Mouse (Mus musculus) liver, adult 2 months (tissue): ENCODE data around the gene Gm9733. TPM values are rescaled to one million over a fixed set of nuclear protein-coding genes. Genes with fewer than 3 reads are reported as not detected.
A peak's percentile ranks its signal among the peaks of the same experiment; 100 is the strongest.

Experiments
- DNase-seq: peaks from one replicate; pipeline ENCODE4 v3.0.0-alpha.2; 2011; ENCODE audit warnings: low read depth, low spot score; ENCODE audit errors: extremely low read depth
- H3K27ac ChIP-seq: fragments of 200-500 bp; replicated peaks from 2 replicates; pipeline ENCODE4 v1.5.1; 2012; ENCODE audit warnings: low read depth, mild to moderate bottlenecking, control low read depth, inconsistent platforms, low read length; ENCODE audit not compliant: insufficient read depth
- H3K27me3 ChIP-seq: fragments of 200-500 bp; 2 replicates; pipeline ENCODE4 v1.6.1; 2012; ENCODE audit warnings: mild to moderate bottlenecking, moderate library complexity, low read length, inconsistent platforms; ENCODE audit not compliant: control insufficient read depth, insufficient read depth
- H3K36me3 ChIP-seq: fragments of 200-500 bp; 2 replicates; pipeline ENCODE4 v1.6.1; 2012; ENCODE audit warnings: low read length, inconsistent platforms; ENCODE audit not compliant: control insufficient read depth, insufficient read depth
- H3K4me1 ChIP-seq: fragments of 200-500 bp; 2 replicates; pipeline ENCODE4 v1.6.1; 2011; ENCODE audit warnings: low read length; ENCODE audit not compliant: control insufficient read depth, insufficient read depth
- H3K4me3 ChIP-seq: fragments of 200-500 bp; 2 replicates; pipeline ENCODE4 v1.5.1; 2011; ENCODE audit warnings: low read depth, mild to moderate bottlenecking, control low read depth, low read length, moderate library complexity; ENCODE audit not compliant: insufficient read depth
- H3K79me2 ChIP-seq: fragments of 200-500 bp; 2 replicates; pipeline ENCODE4 v1.6.1; 2012; ENCODE audit warnings: inconsistent platforms, mild to moderate bottlenecking, low read length, moderate library complexity; ENCODE audit not compliant: control insufficient read depth, insufficient read depth
- H3K9ac ChIP-seq: fragments of 200-500 bp; 2 replicates; pipeline ENCODE4 v1.6.1; 2012; ENCODE audit warnings: low read depth, mild to moderate bottlenecking, control low read depth, inconsistent platforms, low read length
- CTCF ChIP-seq: fragments of 200-500 bp; IDR thresholded peaks from 2 replicates; pipeline ENCODE4 v1.5.1; 2011; ENCODE audit warnings: low read depth, low read length, control low read depth
- POLR2A ChIP-seq: fragments of 200-500 bp; IDR thresholded peaks from 2 replicates; pipeline ENCODE4 v1.6.1; 2011; ENCODE audit warnings: low read length, control low read depth; ENCODE audit not compliant: insufficient read depth; ENCODE audit errors: extremely low read depth
- WGBS: fragments of 180-500 bp; shearing (Covaris S2); methylation state at CpG from one replicate; pipeline ENCODE4 v1.1.7; 2018; 5-methylcytosine and 5-hydroxymethylcytosine counted together
- polyA plus RNA-seq: library from polyadenylated mRNA; depleted of rRNA; stranded (reverse); fragments of >200 nt; gene quantifications from 2 replicates; pipeline ENCODE4 v1.2.3, GENCODE M21; 2012
- total RNA-seq: library from RNA; depleted of rRNA; stranded (reverse); fragments of >200 nt; gene quantifications from 2 replicates; pipeline ENCODE4 v1.2.3, GENCODE M21; 2014

Gm9733 gene
- total and polyA plus RNA-seq, 2 experiments = not detected

- WGBS = 68% methylated on average over 3 of the region's 3 CpGs
- TF ChIP-seq POLR2A = no peak
- TF ChIP-seq CTCF = no peak
Measured at GRCm38 (mm10) chr3:15331545-15331944, 557 bp downstream of the Gm9733 start.

DNA sequence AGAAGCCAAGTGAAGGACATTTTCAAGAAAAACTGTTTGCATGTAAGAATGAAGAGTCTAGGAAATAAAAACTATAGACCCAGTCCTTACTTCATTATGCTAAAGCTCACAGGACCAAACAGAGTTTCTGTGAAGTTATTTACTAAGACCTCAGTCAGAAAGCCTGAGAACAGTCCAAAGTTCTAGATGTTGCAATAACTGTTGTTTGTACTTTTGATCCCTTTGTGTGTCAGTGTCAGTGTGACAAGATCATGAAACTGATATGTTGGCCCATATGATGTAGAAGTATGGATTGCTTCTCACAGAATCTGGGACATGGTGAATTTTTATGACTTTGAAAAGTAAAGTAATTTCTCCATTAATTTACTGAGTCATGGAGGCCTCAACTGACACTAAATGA, 2.6 kb downstream of the Gm9733 start:
- Histone ChIP-seq H3K4me1 (peaks cover 6% of the 10 kb centered on the region; the same call in 1 of the 2 replicates), H3K36me3 (no peaks in the 10 kb centered on the region), H3K27me3 (no peaks in the 10 kb centered on the region), H3K27ac (no peak overlapping the region), H3K79me2 (no peaks in the 10 kb centered on the region), H3K4me3 (no peak overlapping the region), H3K9ac (no peak overlapping the region)
- peak; percentile 98 for DNase-seq
- TF ChIP-seq POLR2A (no peak), CTCF (no peak)

More at GRCm38 (mm10) chr3:15331545-15331944, 557 bp downstream of the Gm9733 start:
- H3K27ac ChIP-seq = no peak overlapping the region
- no peak for DNase-seq
- H3K79me2 ChIP-seq = no peaks in the 10 kb centered on the region
- peaks cover 6% of the 10 kb centered on the region; the same call in 1 of the 2 replicates for H3K4me1 ChIP-seq
- H3K9ac ChIP-seq = no peak overlapping the region
- H3K36me3 ChIP-seq = no peaks in the 10 kb centered on the region
- no peaks in the 10 kb centered on the region for H3K27me3 ChIP-seq
- H3K4me3 ChIP-seq = no peak overlapping the region

- DNase-seq = peak; percentile 30
- no peaks in the 10 kb centered on the region for H3K4me1 ChIP-seq
- H3K4me3 ChIP-seq = no peak overlapping the region
- WGBS = 87% methylated on average over 6 of the region's 6 CpGs
- no peak overlapping the region for H3K27ac ChIP-seq
- no peak overlapping the region for H3K9ac ChIP-seq
- H3K36me3 ChIP-seq = no peaks in the 10 kb centered on the region
- TF ChIP-seq CTCF = no peak
- TF ChIP-seq POLR2A = no peak
- no peaks in the 10 kb centered on the region for H3K79me2 ChIP-seq
- no peaks in the 10 kb centered on the region for H3K27me3 ChIP-seq
Measured at GRCm38 (mm10) chr3:15284424-15285328, 47.4 kb downstream of the Gm9733 start.

- no peak overlapping the region for H3K4me3 ChIP-seq
- WGBS = 68% methylated on average over 5 of the region's 5 CpGs
- no peaks in the 10 kb centered on the region for H3K4me1 ChIP-seq
- H3K79me2 ChIP-seq = no peaks in the 10 kb centered on the region
- TF ChIP-seq POLR2A = no peak
- no peak for TF ChIP-seq CTCF
- no peaks in the 10 kb centered on the region for H3K36me3 ChIP-seq
- H3K9ac ChIP-seq = no peak overlapping the region
- H3K27ac ChIP-seq = no peak overlapping the region
- peak; percentile 14 for DNase-seq
- no peaks in the 10 kb centered on the region for H3K27me3 ChIP-seq
Measured at GRCm38 (mm10) chr3:15275899-15276526, 56.1 kb downstream of the Gm9733 start.

- 5% methylated on average over 3 of the region's 3 CpGs for WGBS
- DNase-seq = peak; percentile 53
Measured at GRCm38 (mm10) chr3:15264450-15264849, 67.7 kb downstream of the Gm9733 start.

More at GRCm38 (mm10) chr3:15264450-15264849, 67.7 kb downstream of the Gm9733 start:
- no peak overlapping the region for H3K27ac ChIP-seq
- no peaks in the 10 kb centered on the region for H3K36me3 ChIP-seq
- H3K79me2 ChIP-seq = no peaks in the 10 kb centered on the region
- TF ChIP-seq POLR2A (no peak), CTCF (peak; percentile 64)
- H3K4me1 ChIP-seq = no peaks in the 10 kb centered on the region
- H3K4me3 ChIP-seq = no peak overlapping the region
- no peaks in the 10 kb centered on the region for H3K27me3 ChIP-seq
- H3K9ac ChIP-seq = no peak overlapping the region
